Mouse (Mus musculus) right cerebral cortex, adult 18-20 months (tissue): ENCODE results near the gene Ppp4r2.
A peak's percentile ranks its signal among the peaks of the same experiment; 100 is the strongest.
"Not testable (repeated sequence)": the region's sequence is repeated elsewhere in the genome, so short reads cannot be mapped to it uniquely, and the experiment has no call there.

Experiments used
- DNase-seq: peaks from one replicate; pipeline ENCODE4 v3.0.0; 2022; ENCODE audit warnings: mixed read lengths

Gene Ppp4r2

GRCm38 (mm10) chr6:100831751-100832150 lies 1.7 kb upstream of the Ppp4r2 start:
- no peak for DNase-seq

- DNase-seq: peak; percentile 62
Measured at GRCm38 (mm10) chr6:100833811-100834481, 524 bp downstream of the Ppp4r2 start.

- DNase-seq: no peak
Measured at GRCm38 (mm10) chr6:100834489-100835160, 1.2 kb downstream of the Ppp4r2 start.

GRCm38 (mm10) chr6:100845058-100845457 lies 11.6 kb downstream of the Ppp4r2 start:
- no peak for DNase-seq

- no peak for DNase-seq
Measured at GRCm38 (mm10) chr6:100847264-100847663, 13.8 kb downstream of the Ppp4r2 start.

GRCm38 (mm10) chr6:100848682-100849375 lies 15.4 kb downstream of the Ppp4r2 start:
- no peak for DNase-seq

- DNase-seq: no peak
Measured at GRCm38 (mm10) chr6:100850671-100851081, 17.3 kb downstream of the Ppp4r2 start.

- DNase-seq: no peak
Measured at GRCm38 (mm10) chr6:100851083-100851482, 17.7 kb downstream of the Ppp4r2 start.

- DNase-seq: no peak
Measured at GRCm38 (mm10) chr6:100865321-100865720, 31.9 kb downstream of the Ppp4r2 start.

- DNase-seq: not testable (repeated sequence)
Measured at GRCm38 (mm10) chr6:100865788-100866187, 32.4 kb downstream of the Ppp4r2 start.

- not testable (repeated sequence) for DNase-seq
Measured at GRCm38 (mm10) chr6:100866246-100866645, 32.8 kb downstream of the Ppp4r2 start.

GRCm38 (mm10) chr6:100868863-100869262 lies 35.4 kb downstream of the Ppp4r2 start:
- DNase-seq: no peak

GRCm38 (mm10) chr6:100869909-100870308 lies 36.5 kb downstream of the Ppp4r2 start:
- no peak for DNase-seq

GRCm38 (mm10) chr6:100873191-100873590 lies 39.8 kb downstream of the Ppp4r2 start:
- DNase-seq: no peak

GRCm38 (mm10) chr6:100875862-100876623 lies 42.6 kb downstream of the Ppp4r2 start:
- DNase-seq: peak; percentile 53

- no peak for DNase-seq
Measured at GRCm38 (mm10) chr6:100876624-100877017, 43.2 kb downstream of the Ppp4r2 start.

- DNase-seq: no peak
Measured at GRCm38 (mm10) chr6:100878546-100878945, 45.1 kb downstream of the Ppp4r2 start.

- DNase-seq: no peak
Measured at GRCm38 (mm10) chr6:100879607-100880006, 46.2 kb downstream of the Ppp4r2 start.

- no peak for DNase-seq
Measured at GRCm38 (mm10) chr6:100881657-100882056, 48.2 kb downstream of the Ppp4r2 start.

GRCm38 (mm10) chr6:100882381-100883213 lies 49.2 kb downstream of the Ppp4r2 start:
- peak; percentile 51 for DNase-seq

- DNase-seq: no peak
Measured at GRCm38 (mm10) chr6:100883233-100883632, 49.8 kb downstream of the Ppp4r2 start.

- DNase-seq: no peak
Measured at GRCm38 (mm10) chr6:100884594-100885225, 51.3 kb downstream of the Ppp4r2 start.
